Mouse (Mus musculus): Measurements from ENCODE around the gene Galk2.

Gene Galk2

DNA sequence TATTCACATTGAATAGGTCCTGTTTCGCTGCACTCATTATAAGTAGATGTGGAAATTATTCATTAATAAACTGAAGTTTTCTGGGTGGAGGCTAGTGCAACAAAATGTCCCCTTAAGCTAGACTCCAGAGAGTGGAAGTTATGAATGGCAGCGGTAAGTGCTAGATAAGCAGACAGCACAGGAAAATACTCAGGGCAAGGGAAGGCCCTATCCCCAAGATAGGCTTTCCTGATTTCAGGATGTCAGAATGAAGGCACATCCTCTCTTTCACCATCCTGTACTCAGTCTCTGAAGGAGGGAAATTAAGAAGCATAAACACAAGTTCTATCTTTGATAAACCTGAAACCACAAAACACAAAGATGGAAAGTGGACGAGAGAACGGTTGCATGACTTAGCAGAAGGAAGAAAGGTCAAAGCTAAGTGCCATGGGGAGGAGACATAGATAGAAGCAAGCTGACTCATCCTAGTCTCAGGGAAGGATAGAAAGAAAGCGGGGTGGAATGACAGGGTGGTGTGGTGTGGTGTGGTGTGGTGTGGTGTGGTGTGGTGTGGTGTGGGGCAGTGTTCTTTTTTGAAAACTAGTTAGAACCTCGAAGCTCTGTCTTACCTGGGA, 42.0 kb downstream of the Galk2 start:
- no peak for DNase-seq (ENCODE audit: low spot score in 2 of 2)

- no peak for DNase-seq (ENCODE audit: low spot score in 2 of 2)
Observed at GRCm38 (mm10) chr2:125901426-125901825, 42.5 kb downstream of the Galk2 start.

GRCm38 (mm10) chr2:125906407-125907066, 47.6 kb downstream of the Galk2 start:
- no peak for DNase-seq (ENCODE audit: low spot score in 2 of 2)

- DNase-seq (ENCODE audit: low spot score in 2 of 2) = no peak
Observed at GRCm38 (mm10) chr2:125907580-125908255, 48.8 kb downstream of the Galk2 start.

GRCm38 (mm10) chr2:125914167-125914566, 55.3 kb downstream of the Galk2 start:
- DNase-seq (ENCODE audit: low spot score in 2 of 2) = no peak

- DNase-seq (ENCODE audit: low spot score in 2 of 2) = no peak
Observed at GRCm38 (mm10) chr2:125914713-125915112, 55.8 kb downstream of the Galk2 start.

DNA sequence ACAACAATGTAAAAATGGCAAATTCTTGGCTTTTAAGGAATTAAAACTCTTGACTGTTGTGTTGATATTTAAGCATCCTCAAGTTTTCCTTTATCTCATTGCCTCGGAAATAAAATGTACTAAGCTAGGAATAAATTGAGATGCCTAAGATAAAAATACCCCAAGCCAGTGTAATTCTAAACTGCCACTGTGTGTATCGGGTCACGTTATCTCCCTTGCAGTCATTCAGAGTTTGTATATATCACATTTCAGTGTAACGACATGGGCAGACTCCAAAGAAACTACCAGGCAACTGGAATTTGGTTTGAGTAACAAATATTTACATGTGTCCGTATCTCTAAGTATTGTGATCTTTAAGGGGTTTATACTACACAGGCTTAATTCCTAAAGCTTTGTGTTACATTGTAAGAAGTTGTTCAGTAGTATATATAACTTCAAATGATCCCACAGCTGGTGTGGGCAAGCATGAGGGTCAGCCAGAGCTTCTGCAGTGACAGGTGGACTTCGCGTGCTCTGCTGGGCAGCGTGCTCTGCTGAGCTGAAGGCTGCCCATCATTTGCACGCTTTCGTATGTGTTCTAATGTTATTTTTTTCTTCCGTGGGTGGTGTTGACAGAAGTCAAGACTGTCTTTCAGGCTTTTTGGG, 57.9 kb downstream of the Galk2 start:
- DNase-seq (ENCODE audit: low spot score in 2 of 2) = no peak

DNA sequence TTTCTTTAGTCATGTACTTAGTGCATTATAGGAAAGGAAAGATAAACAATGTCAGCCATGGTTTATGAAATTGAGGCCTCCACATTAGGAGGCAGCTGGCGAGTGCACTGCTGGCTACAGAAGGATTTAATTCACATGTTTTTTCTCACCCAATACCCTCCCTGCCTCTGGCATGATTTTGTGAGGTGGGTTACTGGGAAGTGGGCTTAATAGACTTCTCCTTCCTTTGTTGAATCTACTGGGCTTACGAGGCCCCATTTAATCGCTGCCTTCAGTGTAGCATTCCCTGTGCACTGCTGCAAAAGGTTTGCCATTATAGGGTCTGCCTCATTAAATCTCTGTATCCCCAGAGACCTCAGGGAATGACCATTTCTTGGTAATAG, 58.4 kb downstream of the Galk2 start:
- no peak for DNase-seq (ENCODE audit: low spot score in 2 of 2)

- no peak for DNase-seq (ENCODE audit: low spot score in 2 of 2)
Observed at GRCm38 (mm10) chr2:125921273-125921672, 62.4 kb downstream of the Galk2 start.

- no peak for DNase-seq (ENCODE audit: low spot score in 2 of 2)
Observed at GRCm38 (mm10) chr2:125922149-125922548, 63.2 kb downstream of the Galk2 start.

DNA sequence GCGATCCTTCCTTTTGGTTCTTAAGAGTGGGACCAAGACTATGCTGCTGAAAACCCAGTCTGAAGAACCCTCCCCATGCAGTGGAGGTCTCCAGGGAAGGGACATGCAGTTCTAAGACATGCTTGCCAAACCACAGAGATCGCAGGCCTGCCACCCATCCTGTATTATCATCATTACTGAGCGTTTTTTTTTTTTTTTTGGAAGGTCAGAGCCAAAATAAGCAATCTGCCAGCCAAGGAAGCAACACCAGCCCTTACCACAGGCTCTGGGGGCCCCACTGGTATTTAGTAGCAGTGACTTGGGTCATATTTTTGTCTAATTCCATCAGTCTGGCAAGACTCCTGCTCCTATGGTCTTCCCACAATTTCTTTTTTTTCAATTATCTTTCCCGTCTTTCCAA, 64.0 kb downstream of the Galk2 start:
- no peak for DNase-seq (ENCODE audit: low spot score in 2 of 2)

- no peak for DNase-seq (ENCODE audit: low spot score in 2 of 2)
Observed at GRCm38 (mm10) chr2:125923346-125923745, 64.4 kb downstream of the Galk2 start.

DNA sequence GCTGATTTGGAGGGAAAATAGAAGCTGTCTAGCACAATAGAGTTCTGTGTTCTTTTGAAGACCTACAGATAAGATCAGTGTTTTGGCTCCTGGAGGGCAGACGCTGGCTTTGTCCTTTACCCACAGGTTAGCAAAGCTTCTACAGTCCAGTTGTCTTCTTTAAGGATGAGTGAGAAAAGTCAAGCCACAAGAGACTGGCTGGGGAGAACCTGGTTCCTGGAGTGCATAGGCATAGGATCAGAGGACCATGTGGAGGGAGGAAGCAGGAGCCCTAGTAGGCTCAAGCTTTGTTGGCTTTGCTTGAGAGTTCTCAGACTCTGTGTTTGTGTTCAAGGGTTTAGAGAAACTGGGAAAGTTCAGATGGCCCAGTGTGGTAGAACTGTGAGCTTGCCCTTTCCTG, 65.6 kb downstream of the Galk2 start:
- no peak for DNase-seq (ENCODE audit: low spot score in 2 of 2)

DNA sequence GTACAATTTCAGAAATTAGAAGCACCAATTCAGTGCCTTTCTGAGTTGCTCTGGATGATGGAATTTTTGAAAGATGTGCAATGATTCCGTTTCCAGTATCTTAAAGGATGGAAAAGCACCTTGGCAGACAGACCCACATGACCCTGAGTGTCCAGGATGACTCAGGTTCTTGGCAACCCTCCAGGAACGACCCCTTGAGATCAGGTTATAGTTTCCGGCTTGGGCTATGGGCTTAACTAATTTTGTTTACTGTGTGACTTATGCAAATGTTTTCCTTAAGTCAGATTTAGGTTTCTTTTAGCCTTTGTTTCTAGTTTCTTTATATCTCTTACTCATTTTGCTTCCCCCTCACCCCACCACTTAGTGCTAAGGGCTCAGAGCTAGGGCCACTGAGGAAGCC, 66.2 kb downstream of the Galk2 start:
- DNase-seq (ENCODE audit: low spot score in 2 of 2) = no peak

DNA sequence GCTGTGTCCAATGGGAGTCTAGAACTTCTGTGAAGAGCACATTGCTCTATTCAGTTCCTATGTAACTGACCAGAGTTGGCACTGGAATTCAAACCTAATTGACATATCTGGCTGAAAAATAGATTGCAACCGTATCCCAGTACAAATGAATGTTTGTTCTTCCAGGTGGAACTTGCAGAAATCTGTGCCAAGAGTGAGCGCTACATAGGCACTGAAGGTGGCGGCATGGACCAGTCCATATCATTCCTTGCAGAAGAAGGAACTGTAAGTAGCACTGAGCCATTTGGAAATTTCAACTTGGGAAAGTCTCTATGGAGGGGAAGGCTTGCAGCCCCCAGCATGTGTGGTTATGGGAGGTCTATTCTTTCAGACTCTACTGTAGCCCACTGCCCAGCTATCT, 70.5 kb downstream of the Galk2 start:
- no peak for DNase-seq (ENCODE audit: low spot score in 2 of 2)

DNA sequence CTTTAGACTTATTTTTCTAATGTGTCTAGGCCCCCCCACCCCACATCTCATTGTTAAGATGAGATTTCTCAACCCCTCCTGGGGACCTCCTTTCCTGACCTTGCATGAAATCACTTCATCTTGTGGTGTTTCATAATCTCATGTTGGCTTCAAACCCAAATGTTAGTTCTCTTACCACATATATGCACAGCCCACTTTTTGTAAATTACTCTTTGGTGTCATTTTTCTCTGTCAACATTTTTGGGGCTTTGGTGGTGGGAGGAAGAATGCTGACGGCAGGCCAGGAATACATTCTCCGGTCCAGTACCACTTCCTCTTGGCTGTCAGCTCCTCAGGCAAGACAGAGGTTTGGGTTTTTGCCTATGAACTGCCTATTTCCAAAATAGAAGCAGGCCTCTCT, 71.0 kb downstream of the Galk2 start:
- DNase-seq (ENCODE audit: low spot score in 2 of 2) = no peak

DNA sequence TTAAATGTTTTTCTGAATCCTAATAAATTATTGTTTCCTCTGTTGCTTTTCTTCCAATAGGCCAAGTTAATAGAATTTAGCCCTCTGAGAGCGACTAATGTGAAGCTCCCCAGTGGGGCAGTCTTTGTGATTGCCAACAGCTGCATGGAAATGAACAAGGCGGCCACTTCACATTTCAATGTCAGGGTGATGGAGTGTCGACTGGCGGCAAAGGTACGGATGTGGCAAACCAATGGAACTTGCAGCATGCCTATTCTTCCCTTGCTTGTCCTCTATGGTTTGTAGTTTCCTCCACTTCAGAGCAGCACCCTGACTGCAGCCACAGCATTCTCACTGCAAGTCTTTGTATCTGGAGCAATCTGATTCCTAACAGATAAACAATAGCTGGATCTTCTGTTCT, 72.3 kb downstream of the Galk2 start:
- DNase-seq (ENCODE audit: low spot score in 2 of 2) = no peak

- DNase-seq (ENCODE audit: low spot score in 2 of 2) = no peak
Observed at GRCm38 (mm10) chr2:125932734-125933133, 73.8 kb downstream of the Galk2 start.

DNA sequence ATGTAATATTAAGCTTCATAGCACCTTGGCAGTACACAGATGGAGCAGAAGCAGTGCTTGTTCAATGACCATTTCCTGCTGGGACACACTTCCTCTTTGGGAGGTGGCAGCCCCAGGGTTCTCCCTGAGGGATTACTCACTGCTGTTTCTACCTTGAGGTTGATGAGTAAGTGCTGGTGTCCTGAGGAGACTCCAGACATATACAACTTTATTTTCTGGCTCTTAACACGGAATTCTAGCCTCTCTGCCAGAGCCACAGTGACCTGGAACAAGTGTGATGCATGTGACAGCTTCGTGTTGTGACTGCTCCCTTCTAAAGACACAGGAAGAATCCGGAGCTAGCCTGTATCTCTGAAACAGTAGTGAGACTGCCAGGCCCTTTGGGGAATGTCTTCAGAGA, 75.1 kb downstream of the Galk2 start:
- DNase-seq (ENCODE audit: low spot score in 2 of 2) = no peak

GRCm38 (mm10) chr2:125936396-125936795, 77.5 kb downstream of the Galk2 start:
- no peak for DNase-seq (ENCODE audit: low spot score in 2 of 2)

DNA sequence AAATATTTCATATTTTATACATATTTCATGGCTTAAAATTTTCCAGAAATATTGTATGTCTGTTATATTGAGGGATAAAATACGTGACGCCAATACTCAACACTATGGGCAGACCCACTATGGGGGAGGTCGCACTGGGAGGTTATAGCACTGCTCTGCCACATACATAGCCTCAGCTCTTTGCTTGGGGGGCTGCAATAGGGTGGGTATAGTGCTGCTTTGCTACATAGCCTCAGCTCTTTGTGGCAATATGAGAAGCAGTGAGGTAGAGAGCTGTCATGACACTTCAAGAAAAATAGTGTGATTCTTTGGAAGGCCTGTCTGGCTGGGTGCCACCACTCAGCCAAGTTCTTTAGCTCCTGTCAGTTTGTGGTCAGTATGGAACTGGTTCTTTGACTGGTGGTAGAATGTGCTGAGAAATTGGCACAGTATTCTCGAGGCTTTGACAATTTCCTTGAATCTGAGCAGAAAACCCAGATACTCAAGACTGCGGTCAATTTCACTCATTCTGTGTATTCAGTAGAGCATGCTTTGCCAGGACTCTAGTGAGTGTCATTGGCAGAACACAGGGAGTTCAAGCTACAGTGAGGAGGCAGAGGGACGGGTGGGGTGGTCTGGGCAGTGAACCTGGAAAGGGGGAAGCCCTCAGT, 80.2 kb downstream of the Galk2 start:
- no peak for DNase-seq (ENCODE audit: low spot score in 2 of 2)

DNA sequence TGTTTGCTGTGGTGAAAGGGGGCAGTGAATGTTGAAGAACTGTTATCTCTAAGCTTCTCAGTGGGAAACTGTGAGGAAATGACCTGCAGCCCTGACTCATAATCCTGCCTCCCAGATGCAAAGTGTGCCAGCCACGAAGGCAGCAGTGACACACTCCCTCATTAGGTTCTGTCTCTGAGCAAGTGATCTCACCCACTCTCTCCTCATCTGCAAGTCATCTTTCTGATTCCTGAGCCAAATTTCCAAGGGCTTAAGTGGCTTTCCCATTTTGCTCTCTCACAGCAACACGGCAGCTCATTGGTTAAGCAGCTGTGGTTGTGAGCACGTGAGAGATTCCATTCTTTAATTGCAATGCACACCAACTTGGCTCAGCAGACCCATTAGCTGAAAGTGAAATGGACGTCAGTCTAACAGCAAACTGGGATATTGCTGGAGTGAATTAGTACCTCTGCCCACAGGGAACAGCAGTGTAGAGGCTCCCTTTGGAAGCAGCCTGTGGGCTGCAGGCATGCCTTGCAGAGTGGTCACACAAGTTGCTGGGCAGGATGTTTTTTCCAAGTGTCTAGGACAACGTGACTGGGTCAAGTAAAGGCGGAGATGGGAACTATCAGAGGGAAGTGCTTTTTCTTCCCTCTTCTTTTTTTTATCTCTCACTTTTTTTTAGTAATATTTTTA, 82.3 kb downstream of the Galk2 start:
- no peak for DNase-seq (ENCODE audit: low spot score in 2 of 2)

Data from natural killer cell, adult 2 months (primary cell).